Mouse (Mus musculus) myocyte (in vitro differentiated cells): ENCODE measurements around the gene Dlgap1. TPM values are rescaled to one million over a fixed set of nuclear protein-coding genes. Genes with fewer than 3 reads are reported as not detected.

Source experiments
- H3K27me3 ChIP-seq: one replicate; pipeline ENCODE4 v1.6.1; 2011; ENCODE audit not compliant: control insufficient read depth, insufficient read depth, insufficient read length
- H3K36me3 ChIP-seq: one replicate; pipeline ENCODE4 v1.6.1; 2011; ENCODE audit not compliant: control insufficient read depth, insufficient read depth
- H3K4me2 ChIP-seq: one replicate; pipeline ENCODE4 v1.6.1; 2011; ENCODE audit warnings: low read depth, control low read depth
- H3K4me3 ChIP-seq: one replicate; pipeline ENCODE4 v1.5.1; 2011; ENCODE audit warnings: mild to moderate bottlenecking, control low read depth, moderate library complexity
- H3K79me2 ChIP-seq: one replicate; pipeline ENCODE4 v1.6.1; 2011; ENCODE audit not compliant: control insufficient read depth, insufficient read depth
- H3ac ChIP-seq: one replicate; pipeline ENCODE4 v1.6.1; 2011; ENCODE audit not compliant: control insufficient read depth, insufficient read length
- CEBPB ChIP-seq: IDR thresholded peaks from 2 replicates; pipeline ENCODE4 v1.6.1; 2011; ENCODE audit warnings: mild to moderate bottlenecking, moderate library complexity; ENCODE audit not compliant: poor library complexity, insufficient read depth, severe bottlenecking
- E2F4 ChIP-seq: IDR thresholded peaks from one replicate; pipeline ENCODE4 v1.6.1; 2011; ENCODE audit warnings: mild to moderate bottlenecking, control low read depth, moderate library complexity; ENCODE audit not compliant: insufficient read depth
- MAX ChIP-seq: IDR thresholded peaks from one replicate; pipeline ENCODE4 v1.6.1; 2011; ENCODE audit warnings: low read depth, mild to moderate bottlenecking, control low read depth
- MYOD1 ChIP-seq, 3 experiments: IDR thresholded peaks; one replicate each; pipeline ENCODE4 v1.6.1; 2011; ENCODE audit warnings: control low read depth in 2 of 3, low read depth in 2 of 3, mild to moderate bottlenecking in 2 of 3, moderate library complexity in 1 of 3; ENCODE audit not compliant: insufficient read length in 2 of 3, control insufficient read depth in 1 of 3
- MYOG ChIP-seq, 3 experiments: IDR thresholded peaks; one replicate each; pipeline ENCODE4 v1.6.1; 2011; ENCODE audit warnings: control low read depth in 2 of 3, low read depth in 2 of 3, mild to moderate bottlenecking in 2 of 3; ENCODE audit not compliant: insufficient read length in 2 of 3, control insufficient read depth in 1 of 3, insufficient read depth in 1 of 3
- POLR2A ChIP-seq: IDR thresholded peaks from one replicate; pipeline ENCODE4 v1.6.1; 2011; ENCODE audit warnings: low read depth, mild to moderate bottlenecking, control low read depth, moderate library complexity; ENCODE audit not compliant: insufficient read length
- POLR2AphosphoS2 ChIP-seq: IDR thresholded peaks from one replicate; pipeline ENCODE4 v1.6.1; 2011; ENCODE audit warnings: low read depth, control low read depth; ENCODE audit not compliant: insufficient read length
- REST ChIP-seq: IDR thresholded peaks from one replicate; pipeline ENCODE4 v1.6.1; 2011; ENCODE audit warnings: mild to moderate bottlenecking, control low read depth, moderate library complexity; ENCODE audit not compliant: insufficient read depth, insufficient read length
- SRF ChIP-seq: IDR thresholded peaks from one replicate; pipeline ENCODE4 v1.6.1; 2011; ENCODE audit warnings: low read depth; ENCODE audit not compliant: control insufficient read depth, insufficient read length
- TCF12 ChIP-seq: IDR thresholded peaks from one replicate; pipeline ENCODE4 v1.6.1; 2011; ENCODE audit warnings: mild to moderate bottlenecking, control low read depth; ENCODE audit not compliant: poor library complexity, insufficient read depth, severe bottlenecking
- TCF3 ChIP-seq: IDR thresholded peaks from one replicate; pipeline ENCODE4 v1.6.1; 2011; ENCODE audit warnings: low read depth, control low read depth; ENCODE audit not compliant: insufficient read length
- USF1 ChIP-seq: IDR thresholded peaks from one replicate; pipeline ENCODE4 v1.6.1; 2011; ENCODE audit warnings: low read depth, mild to moderate bottlenecking, control low read depth, moderate library complexity
- polyA plus RNA-seq: library from polyadenylated mRNA; unstranded; fragments of >200 nt; fragmentation: generic; extraction: Trizol; gene quantifications from one replicate; pipeline ENCODE4 v1.2.1, GENCODE M21; 2012; ENCODE audit warnings: missing spikeins

Dlgap1 gene
- polyA plus RNA-seq, 1 experiment: 0.31 TPM

DNA sequence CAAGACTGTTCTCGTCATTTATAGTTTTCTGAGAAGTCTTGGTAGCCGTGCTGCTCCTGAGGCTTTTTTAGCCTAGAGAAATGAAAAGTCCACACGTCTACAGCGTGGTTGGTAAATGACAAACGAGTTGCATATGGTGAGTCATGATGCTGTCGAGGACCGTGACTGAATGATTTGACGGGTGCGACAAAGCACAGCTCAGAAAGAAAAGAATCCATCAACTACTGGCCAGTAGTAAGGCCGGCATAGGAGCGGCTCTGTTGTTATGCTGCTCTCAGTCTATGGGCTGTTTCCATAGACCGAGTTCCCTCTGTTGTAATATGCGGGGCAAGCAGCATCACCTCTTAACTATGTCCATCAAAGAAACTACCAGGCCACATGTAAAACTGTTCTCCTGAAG is 620.3 kb downstream of the Dlgap1 start:
- H3K27me3 ChIP-seq: peaks cover 4% of the 10 kb centered on the region
- H3K36me3 ChIP-seq: no peaks in the 10 kb centered on the region
- no peak overlapping the region for H3K4me3 ChIP-seq
- no peak overlapping the region for H3K4me2 ChIP-seq
- no peak overlapping the region for H3ac ChIP-seq
- no peaks in the 10 kb centered on the region for H3K79me2 ChIP-seq
- no peak for TF ChIP-seq E2F4
- TF ChIP-seq TCF12: no peak
- no peak for TF ChIP-seq POLR2A
- no peak for TF ChIP-seq REST
- no peak for TF ChIP-seq USF1
- no peak for TF ChIP-seq CEBPB
- TF ChIP-seq SRF: no peak
- no peak for TF ChIP-seq POLR2AphosphoS2
- no peak for TF ChIP-seq MAX

- H3K4me2 ChIP-seq: no peak overlapping the region
- peaks cover 4% of the 10 kb centered on the region for H3K27me3 ChIP-seq
- no peaks in the 10 kb centered on the region for H3K36me3 ChIP-seq
- H3ac ChIP-seq: no peak overlapping the region
- TF ChIP-seq POLR2A (no peak), TCF3 (no peak), REST (no peak), CEBPB (no peak), TCF12 (no peak), SRF (no peak), POLR2AphosphoS2 (no peak), MYOG (IDR thresholded peaks at IDR 0.05; ENCODE audit: control insufficient read depth in 1 of 3, insufficient read depth in 1 of 3, insufficient read length in 2 of 3, low read depth in 2 of 3) (no peak), E2F4 (no peak), USF1 (no peak)
- H3K79me2 ChIP-seq: no peaks in the 10 kb centered on the region
- H3K4me3 ChIP-seq: no peak overlapping the region
These were observed 621.6 kb downstream of the Dlgap1 start for GRCm38 (mm10) chr17:70590506-70590905.

GRCm38 (mm10) chr17:70594277-70594676 is 625.4 kb downstream of the Dlgap1 start:
- Histone ChIP-seq H3K79me2 (no peaks in the 10 kb centered on the region), H3K4me3 (no peak overlapping the region), H3K4me2 (no peak overlapping the region), H3K27me3 (peaks cover 3% of the 10 kb centered on the region), H3ac (no peak overlapping the region), H3K36me3 (no peaks in the 10 kb centered on the region)
- TF ChIP-seq E2F4: no peak
- TF ChIP-seq USF1: no peak
- TF ChIP-seq POLR2A: no peak
- TF ChIP-seq SRF: no peak
- TF ChIP-seq MYOD1 (IDR thresholded peaks at IDR 0.05; ENCODE audit: control insufficient read depth in 1 of 3, insufficient read length in 2 of 3, low read depth in 2 of 3): no peak
- no peak for TF ChIP-seq CEBPB
- no peak for TF ChIP-seq MYOG (IDR thresholded peaks at IDR 0.05; ENCODE audit: control insufficient read depth in 1 of 3, insufficient read depth in 1 of 3, insufficient read length in 2 of 3, low read depth in 2 of 3)
- no peak for TF ChIP-seq TCF12
- no peak for TF ChIP-seq TCF3
- no peak for TF ChIP-seq REST
- no peak for TF ChIP-seq MAX
- no peak for TF ChIP-seq POLR2AphosphoS2

DNA sequence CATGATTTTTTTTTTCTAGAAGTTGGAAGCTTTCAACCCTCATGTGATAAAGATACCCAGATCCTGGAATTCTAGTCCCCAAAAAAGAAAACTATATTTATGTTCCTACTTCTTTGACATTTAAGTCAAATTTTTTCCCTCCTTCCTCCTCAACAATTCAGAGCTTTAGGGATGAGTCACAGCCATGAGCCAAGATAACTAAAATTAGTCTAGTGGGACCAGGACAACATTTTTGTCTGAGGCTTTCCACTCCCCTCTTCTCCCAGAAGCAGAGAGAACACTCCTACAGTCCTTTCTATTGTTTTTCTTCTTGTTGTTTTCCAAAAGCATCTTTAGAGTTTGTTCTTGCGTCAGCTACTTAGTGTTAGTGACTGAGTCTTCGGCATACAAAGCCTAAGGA is 627.5 kb downstream of the Dlgap1 start:
- no peak overlapping the region for H3ac ChIP-seq
- H3K36me3 ChIP-seq: no peaks in the 10 kb centered on the region
- TF ChIP-seq TCF12 (no peak), CEBPB (no peak), TCF3 (no peak), POLR2A (no peak), POLR2AphosphoS2 (no peak), USF1 (no peak), MYOG (IDR thresholded peaks at IDR 0.05; ENCODE audit: control insufficient read depth in 1 of 3, insufficient read depth in 1 of 3, insufficient read length in 2 of 3, low read depth in 2 of 3) (no peak), REST (no peak), SRF (no peak), MAX (no peak), E2F4 (no peak)
- H3K27me3 ChIP-seq: no peaks in the 10 kb centered on the region
- H3K4me2 ChIP-seq: no peak overlapping the region
- no peaks in the 10 kb centered on the region for H3K79me2 ChIP-seq
- no peak overlapping the region for H3K4me3 ChIP-seq

DNA sequence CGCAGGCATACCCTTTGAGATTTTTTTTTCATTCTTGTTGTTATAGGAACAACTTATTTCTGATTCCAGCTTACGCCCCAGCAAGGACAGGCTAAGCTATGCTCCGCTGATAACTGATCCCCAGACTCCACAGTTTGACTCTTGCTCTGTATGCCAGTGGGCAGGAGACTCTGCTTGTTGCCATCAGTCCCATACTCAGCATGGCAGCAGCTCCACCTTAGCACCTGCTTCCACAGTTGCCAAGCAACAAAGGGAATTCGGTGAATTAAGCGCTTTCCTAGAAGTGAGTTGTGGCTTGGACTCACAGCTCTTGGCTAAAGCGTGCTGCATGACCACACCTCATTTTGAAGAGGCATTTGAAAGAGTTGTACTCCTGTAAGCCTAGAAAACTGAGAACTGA is 631.6 kb downstream of the Dlgap1 start:
- no peak overlapping the region for H3ac ChIP-seq
- TF ChIP-seq MYOD1 (IDR thresholded peaks at IDR 0.05; ENCODE audit: control insufficient read depth in 1 of 3, insufficient read length in 2 of 3, low read depth in 2 of 3) (no peak), REST (no peak), TCF3 (no peak), POLR2A (no peak), E2F4 (no peak), TCF12 (no peak), POLR2AphosphoS2 (no peak), MYOG (IDR thresholded peaks at IDR 0.05; ENCODE audit: control insufficient read depth in 1 of 3, insufficient read depth in 1 of 3, insufficient read length in 2 of 3, low read depth in 2 of 3) (no peak), CEBPB (no peak), USF1 (no peak)

More for the DNA sequence above, 631.6 kb downstream of the Dlgap1 start:
- no peaks in the 10 kb centered on the region for H3K36me3 ChIP-seq
- no peaks in the 10 kb centered on the region for H3K27me3 ChIP-seq
- no peak overlapping the region for H3K4me2 ChIP-seq
- H3K79me2 ChIP-seq: no peaks in the 10 kb centered on the region
- H3K4me3 ChIP-seq: no peak overlapping the region
